Comparison of ENCODE assay signal across 20 mouse cellular contexts in the genomic region with DNA sequence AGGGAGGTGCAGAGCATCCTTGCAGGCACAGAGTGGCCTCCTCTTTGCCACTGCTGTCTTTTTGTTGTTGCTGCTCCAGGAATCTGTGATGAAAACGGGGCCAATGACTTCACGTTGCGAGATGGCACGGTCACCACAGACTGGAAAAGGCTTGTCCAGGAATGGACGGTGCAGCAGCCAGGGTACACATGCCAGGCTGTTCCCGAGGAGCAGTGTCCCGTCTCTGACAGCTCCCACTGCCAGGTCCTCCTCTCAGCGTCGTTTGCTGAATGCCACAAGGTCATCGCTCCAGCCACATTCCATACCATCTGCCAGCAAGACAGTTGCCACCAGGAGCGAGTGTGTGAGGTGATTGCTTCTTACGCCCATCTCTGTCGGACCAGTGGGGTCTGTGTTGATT. TPM values are rescaled to one million over a fixed set of nuclear protein-coding genes. Genes with fewer than 3 reads are reported as not detected.
DNase-seq lines count a peak whose midpoint lies in the region; ATAC-seq and TF ChIP-seq lines count a peak whose summit lies in the region.
"Had no signal": no experiment of that assay in that cellular context is flagged by ENCODE, and none has a peak within 500 bp of the region (broad histone marks: within the 10 kb centered on the region; RNA-seq: fewer than 3 reads in every experiment).

No protein-coding gene starts in this region.

- ATAC-seq in megakaryocyte, adult 5-6 weeks (ENCODE audit: poor library complexity, severe bottlenecking), result no peak
- ATAC-seq: forebrain, embryonic 15.5 days; hindbrain, postnatal 0 days; Patski had no signal

- H3K27me3 ChIP-seq in megakaryocyte, embryonic 14.5 days (replicated peaks), result no peaks in the 10 kb centered on the region
- no peaks in the 10 kb centered on the region for H3K27me3 ChIP-seq in cerebellum, adult 2 months (ENCODE audit: control insufficient read depth, insufficient read depth, low read length)
- H3K27me3 ChIP-seq: embryonic facial prominence, embryonic 12.5 days; forebrain, embryonic 15.5 days; hindbrain, embryonic 13.5 days had no signal

- TF ChIP-seq CTCF in cerebellum, adult 2 months (IDR thresholded peaks at IDR 0.05; ENCODE audit: borderline replicate concordance, insufficient read depth, low read depth, low read length), result no peak

- peaks cover 100% of the 10 kb centered on the region for H3K36me3 ChIP-seq in megakaryocyte, embryonic 14.5 days (replicated peaks; ENCODE audit: low read length)
- H3K36me3 ChIP-seq: embryonic facial prominence, embryonic 12.5 days; forebrain, embryonic 15.5 days; heart, embryonic 15.5 days; hindbrain, embryonic 13.5 days had no signal

- H3K9me3 ChIP-seq in megakaryocyte, embryonic 14.5 days, result no peaks in the 10 kb centered on the region
- H3K9me3 ChIP-seq: embryonic facial prominence, embryonic 12.5 days; forebrain, embryonic 15.5 days; heart, embryonic 15.5 days; hindbrain, embryonic 13.5 days had no signal

- H3K27ac ChIP-seq in cerebellum, adult 2 months (ENCODE audit: insufficient read depth, low read length), result no peak overlapping the region
- H3K27ac ChIP-seq: embryonic facial prominence, embryonic 12.5 days; forebrain, embryonic 15.5 days; heart, adult 2 months; heart, embryonic 15.5 days; hindbrain, embryonic 13.5 days; hindbrain, postnatal 0 days had no signal

- 11% methylated on average over 13 of the region's 13 CpGs for WGBS in cerebellum, adult 2 months

- TF ChIP-seq POLR2A in cerebellum, adult 2 months (IDR thresholded peaks at IDR 0.05; ENCODE audit: borderline replicate concordance, insufficient read depth, low read length), result no peak

- H3K4me1 ChIP-seq in megakaryocyte, embryonic 14.5 days, result peaks cover 22% of the 10 kb centered on the region
- H3K4me1 ChIP-seq in cerebellum, adult 2 months (ENCODE audit: control insufficient read depth, insufficient read depth, low read length), result peaks cover 8% of the 10 kb centered on the region
- H3K4me1 ChIP-seq: embryonic facial prominence, embryonic 12.5 days; forebrain, embryonic 15.5 days; hindbrain, embryonic 13.5 days had no signal

- peak overlapping the region; percentile 19 for H3K4me3 ChIP-seq in megakaryocyte, embryonic 14.5 days (replicated peaks)
- H3K4me3 ChIP-seq in cerebellum, adult 2 months (replicated peaks; ENCODE audit: insufficient read depth, low read depth, low read length), result no peak overlapping the region
- H3K4me3 ChIP-seq: embryonic facial prominence, embryonic 12.5 days; forebrain, embryonic 15.5 days; heart, adult 2 months; heart, embryonic 15.5 days; hindbrain, embryonic 13.5 days had no signal

- peak; percentile 55 to 76 for DNase-seq in cerebellum, adult 2 months
- DNase-seq in cerebellum, postnatal 10 days, result peak; percentile 83 to 86
- DNase-seq in kidney, adult 8-10 months, result no peak
- DNase-seq in spleen, adult 12 weeks (ENCODE audit: low spot score), result no peak
- DNase-seq in natural killer cell, adult 2 months (ENCODE audit: low spot score in 2 of 2), result no peak
- DNase-seq: adrenal gland, adult 2 months; adrenal gland, postnatal 36 days; heart, adult 2 months; heart, postnatal 14 days; kidney, adult 11 months had no signal

RNA-seq across cellular contexts. Expression of a gene that starts 33.3 kb away (rescaled TPM):
- 3.5 and 4.8 TPM in 2 replicates for polyA plus RNA-seq in megakaryocyte, embryonic 14.5 days (2012; ENCODE audit: insufficient read depth, low replicate concordance)
- not detected in 2 replicates for total RNA-seq in megakaryocyte, adult 5-6 weeks (2015)
- total RNA-seq in megakaryocyte, adult 5-6 weeks (2017), result not detected in 2 replicates
- 0.07 and 0.57 TPM in 2 replicates for polyA plus RNA-seq in cerebellum, adult 2 months (2012; rRNA removed)
- total RNA-seq: CH12.LX; heart, postnatal 14 days; hematopoietic stem cell, adult 5-6 weeks had no signal

Comparison
In these comparisons a context has a peak if more than half of its experiments do, and no peak if none do; other contexts are left out.
1. DNase-seq: peak in cerebellum, adult 2 months (2 of 2) and cerebellum, postnatal 10 days (2 of 2); none in kidney, adult 8-10 months (0 of 2), spleen, adult 12 weeks (single experiment) and natural killer cell, adult 2 months (0 of 2).